Mouse (Mus musculus): ENCODE measurements at regions not wholly inside any gene's neighbourhood (a gene's known extent, or its start where the extent isn't known, plus 50 kb on each side); places are given as distances from the start of the nearest gene placed in this dataset.
A peak's percentile ranks its signal among the peaks of the same experiment; 100 is the strongest.

- DNase-seq (ENCODE audit: low read depth, low spot score) = no peak
Measured at GRCm38 (mm10) chr12:26143411-26143810, 271.6 kb downstream of the Rnf144a start.

DNA sequence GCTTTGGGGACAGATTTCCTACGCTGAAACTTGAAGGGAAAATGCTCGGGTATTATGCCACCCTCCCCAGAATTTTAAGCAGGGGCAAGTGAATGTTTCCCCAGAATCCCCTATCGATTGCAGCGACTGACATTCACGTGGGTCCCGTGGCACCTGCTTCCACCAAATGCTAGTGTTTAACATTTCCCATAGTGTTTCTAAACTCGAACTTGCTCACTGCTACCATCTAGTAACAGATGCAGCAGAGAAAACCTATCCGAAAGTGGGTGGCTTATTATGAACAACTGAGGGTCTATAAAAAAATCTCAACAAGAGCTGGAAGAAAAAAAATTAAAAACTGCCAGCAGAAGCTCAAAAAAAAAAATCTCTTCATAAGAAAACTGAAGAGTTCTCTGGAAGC is 284.2 kb downstream of the Rnf144a start:
- no peak for DNase-seq (ENCODE audit: low read depth, low spot score)

DNA sequence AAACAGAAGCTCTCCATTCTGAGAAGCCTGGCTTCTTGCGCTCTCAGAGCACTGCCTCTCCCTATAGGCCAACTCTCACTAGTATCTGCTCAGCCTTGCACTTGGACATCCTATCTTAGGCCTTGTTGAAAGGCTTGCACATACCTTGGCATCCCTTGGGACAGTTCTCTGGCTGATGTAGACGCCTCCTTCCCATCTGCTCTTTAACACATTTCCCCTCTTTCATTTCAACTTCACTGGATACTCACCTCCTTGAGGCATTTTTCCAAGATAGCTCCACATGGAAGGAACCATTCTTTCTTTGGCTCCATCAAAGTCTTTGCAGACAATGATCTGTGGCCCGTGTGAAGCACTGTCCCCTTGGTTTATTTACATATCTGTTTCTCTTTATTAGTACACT is 285.0 kb downstream of the Rnf144a start:
- DNase-seq (ENCODE audit: low read depth, low spot score) = no peak

GRCm38 (mm10) chr12:26129511-26129910 is 285.5 kb downstream of the Rnf144a start:
- no peak for DNase-seq (ENCODE audit: low read depth, low spot score)

- DNase-seq (ENCODE audit: low read depth, low spot score) = no peak
Measured at GRCm38 (mm10) chr12:26128851-26129250, 286.2 kb downstream of the Rnf144a start.

- DNase-seq (ENCODE audit: low read depth, low spot score) = no peak
Measured at GRCm38 (mm10) chr12:26126260-26126659, 288.8 kb downstream of the Rnf144a start.

DNA sequence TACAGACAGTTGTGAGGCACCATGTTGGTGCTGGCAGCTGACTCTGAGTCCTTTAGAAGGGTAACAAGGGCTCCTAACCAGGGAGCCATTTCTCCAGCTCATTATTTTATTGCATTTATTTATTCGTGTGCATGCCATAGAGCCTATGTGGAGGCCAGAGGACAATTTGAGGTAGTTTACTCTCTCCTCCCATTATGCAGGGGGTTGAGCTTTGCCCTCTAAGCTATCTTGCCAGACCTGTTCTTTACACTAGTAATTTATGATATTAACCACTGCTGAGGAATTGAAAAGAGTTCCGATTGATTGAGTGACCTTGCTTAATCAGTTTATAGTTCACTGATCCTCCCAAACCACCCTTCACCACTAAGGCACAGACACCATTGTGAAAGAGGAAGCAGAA is 290.8 kb downstream of the Rnf144a start:
- no peak for DNase-seq (ENCODE audit: low read depth, low spot score)

GRCm38 (mm10) chr12:26115339-26115912 is 299.6 kb downstream of the Rnf144a start:
- DNase-seq (ENCODE audit: low read depth, low spot score) = no peak

DNA sequence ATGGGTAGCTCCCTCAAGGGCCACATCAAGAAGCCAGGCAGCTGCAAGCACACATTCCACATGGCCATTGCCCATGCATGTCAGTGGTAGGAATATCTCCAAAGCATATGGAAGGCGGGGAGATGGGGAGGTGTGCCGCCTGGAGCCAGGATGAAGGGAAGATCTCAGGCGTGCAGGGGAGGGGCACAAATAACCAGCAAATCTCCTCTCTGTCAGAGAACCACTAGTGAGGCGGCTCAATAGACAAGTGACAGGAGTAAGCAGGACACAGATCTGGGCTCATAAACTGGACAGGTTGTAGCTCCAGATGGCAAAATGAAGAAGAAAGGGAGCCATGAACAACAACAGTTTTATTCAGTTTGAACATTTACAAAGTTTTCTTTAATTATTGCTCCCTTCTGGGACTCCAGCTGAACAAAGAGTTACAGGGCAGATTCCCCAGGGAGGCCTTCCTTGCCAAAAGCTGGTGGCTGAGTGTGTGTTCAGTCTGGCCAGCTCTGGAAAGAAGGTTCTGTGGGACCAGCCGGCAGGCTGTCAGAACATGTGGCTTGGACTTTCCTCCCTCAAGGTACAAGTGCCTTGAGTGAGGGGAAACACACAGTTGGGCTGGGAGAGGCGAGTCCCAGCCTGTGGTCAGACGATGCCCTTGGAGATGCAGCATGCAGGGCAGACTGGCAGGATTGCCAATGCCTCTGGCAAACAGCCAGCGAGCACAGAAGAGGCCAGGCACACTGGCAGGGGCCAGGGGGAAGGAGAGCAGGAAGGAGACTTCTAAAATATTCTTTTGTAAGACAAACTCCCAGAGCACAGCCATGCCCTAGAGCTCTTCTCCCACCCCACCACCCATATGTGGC is 302.7 kb downstream of the Rnf144a start:
- no peak for DNase-seq (ENCODE audit: low read depth, low spot score)

DNA sequence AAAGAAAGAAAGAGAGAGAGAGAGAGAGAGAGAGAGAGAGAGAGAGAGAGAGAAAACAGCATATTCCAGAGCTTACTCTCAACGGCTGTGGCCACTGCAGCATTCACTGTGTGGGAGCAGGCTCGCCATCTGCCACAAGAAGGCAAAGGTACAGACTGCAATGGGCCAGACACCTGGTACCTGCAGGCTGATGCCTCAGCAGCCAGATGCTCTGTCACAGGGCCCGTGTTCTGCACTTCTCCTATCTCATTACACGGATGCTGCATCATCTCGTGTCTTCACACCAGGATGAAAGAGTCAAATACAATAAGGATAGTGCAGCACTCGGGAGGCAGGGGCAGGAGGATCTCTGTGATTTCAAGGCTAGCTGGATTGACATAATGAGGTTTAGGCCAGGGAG is 305.2 kb downstream of the Rnf144a start:
- no peak for DNase-seq (ENCODE audit: low read depth, low spot score)

GRCm38 (mm10) chr12:26104372-26104771 is 310.7 kb downstream of the Rnf144a start:
- DNase-seq (ENCODE audit: low read depth, low spot score) = no peak

DNA sequence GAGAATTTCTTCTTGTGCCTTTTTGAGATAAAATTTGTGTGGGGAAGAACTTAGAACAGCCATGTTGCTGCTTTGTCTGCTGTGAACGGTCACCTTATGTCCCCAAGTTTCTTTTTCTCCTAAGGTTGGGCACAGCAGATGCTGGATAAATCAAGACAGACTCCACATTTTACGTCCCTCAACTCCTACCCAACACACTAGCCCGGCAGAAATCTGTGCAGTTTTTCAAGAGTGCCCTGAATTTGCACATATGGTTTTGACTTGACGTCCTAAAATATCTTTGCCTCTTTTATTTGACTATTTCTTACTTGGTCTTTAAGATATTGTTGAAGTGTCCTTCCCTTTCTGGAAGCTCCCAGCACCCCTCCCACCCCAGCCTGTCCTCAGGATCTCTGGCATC is 312.7 kb downstream of the Rnf144a start:
- DNase-seq (ENCODE audit: low read depth, low spot score) = no peak

GRCm38 (mm10) chr12:26100140-26100539 is 314.9 kb downstream of the Rnf144a start:
- no peak for DNase-seq (ENCODE audit: low read depth, low spot score)

GRCm38 (mm10) chr12:26099176-26099575 is 315.9 kb downstream of the Rnf144a start:
- DNase-seq (ENCODE audit: low read depth, low spot score) = no peak

- no peak for DNase-seq (ENCODE audit: low read depth, low spot score)
Measured at GRCm38 (mm10) chr12:26092311-26092710, 322.7 kb downstream of the Rnf144a start.

- no peak for DNase-seq (ENCODE audit: low read depth, low spot score)
Measured at GRCm38 (mm10) chr12:26091865-26092264, 323.2 kb downstream of the Rnf144a start.

- DNase-seq (ENCODE audit: low read depth, low spot score) = no peak
Measured at GRCm38 (mm10) chr12:26088389-26088788, 326.7 kb downstream of the Rnf144a start.

- DNase-seq (ENCODE audit: low read depth, low spot score) = no peak
Measured at GRCm38 (mm10) chr12:26086923-26087322, 328.1 kb downstream of the Rnf144a start.

DNA sequence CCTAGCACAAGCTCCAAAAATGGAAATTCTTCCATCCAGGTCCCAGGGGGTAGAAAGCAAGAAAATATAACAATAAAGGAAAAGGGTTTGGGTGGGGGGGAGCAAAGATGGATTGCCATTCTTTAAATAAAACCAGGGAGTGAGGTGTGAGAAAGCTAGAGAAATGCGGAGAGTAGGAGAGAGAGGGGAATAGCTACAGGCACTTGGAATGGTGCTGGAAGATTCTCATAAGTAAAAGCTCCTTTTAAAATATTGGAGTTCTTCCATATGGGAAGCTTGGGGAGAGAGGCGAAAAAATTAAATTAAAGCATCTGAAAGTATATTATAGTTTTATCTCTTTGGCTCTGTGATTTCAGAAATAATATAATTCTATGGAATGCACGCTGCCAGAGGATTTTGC is 328.6 kb downstream of the Rnf144a start:
- DNase-seq (ENCODE audit: low read depth, low spot score) = no peak

- no peak for DNase-seq (ENCODE audit: low read depth, low spot score)
Measured at GRCm38 (mm10) chr12:26079061-26079625, 335.9 kb downstream of the Rnf144a start.

DNA sequence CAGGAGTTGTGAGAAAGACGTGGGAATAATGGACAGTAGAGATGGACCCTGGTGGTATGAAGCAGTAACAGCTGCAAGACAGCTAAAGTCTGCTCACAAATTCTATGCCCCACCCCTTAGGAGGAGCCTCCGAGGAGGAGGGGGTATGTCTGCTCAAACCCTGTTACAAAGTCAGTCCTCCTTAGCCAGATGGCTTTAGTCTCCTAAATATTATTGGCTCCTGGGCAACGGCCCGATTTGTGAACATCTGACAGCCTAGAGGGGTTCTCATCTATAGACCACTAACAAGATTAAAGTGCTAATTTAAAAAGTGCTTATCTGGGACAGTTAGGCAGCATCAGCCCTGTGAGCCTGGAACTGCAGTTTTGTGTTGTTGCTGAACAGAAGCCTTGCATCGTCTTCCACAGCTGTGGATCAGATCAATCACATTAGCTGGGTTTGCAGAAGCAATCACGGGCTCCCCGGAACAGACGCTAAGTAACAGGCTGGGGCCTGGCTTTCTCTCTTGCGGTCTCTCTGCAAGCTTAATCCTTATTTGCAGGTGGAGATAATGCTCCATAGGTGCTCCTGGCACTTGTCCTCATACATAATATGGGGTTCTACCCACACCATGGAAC is 339.3 kb downstream of the Rnf144a start:
- DNase-seq (ENCODE audit: low read depth, low spot score) = no peak

DNA sequence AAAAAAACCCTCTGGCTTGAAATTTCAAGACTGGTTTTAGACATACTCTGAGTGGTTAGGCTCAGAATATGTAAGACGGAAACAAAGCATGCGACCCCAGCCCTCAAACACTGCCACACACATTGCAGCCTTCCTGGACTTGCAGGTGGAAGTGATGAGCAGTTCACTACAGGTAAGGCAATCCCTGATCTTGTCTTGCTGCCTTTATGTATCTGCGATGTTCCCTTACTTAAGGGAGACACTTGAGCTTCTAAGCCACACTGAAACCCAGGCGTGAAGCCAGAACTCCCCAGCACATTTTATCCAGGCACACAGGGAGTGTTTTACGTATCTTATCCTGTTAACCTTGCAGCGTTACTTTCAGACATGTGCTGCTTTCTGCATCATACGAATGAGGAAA is 342.9 kb downstream of the Rnf144a start:
- no peak for DNase-seq (ENCODE audit: low read depth, low spot score)

DNA sequence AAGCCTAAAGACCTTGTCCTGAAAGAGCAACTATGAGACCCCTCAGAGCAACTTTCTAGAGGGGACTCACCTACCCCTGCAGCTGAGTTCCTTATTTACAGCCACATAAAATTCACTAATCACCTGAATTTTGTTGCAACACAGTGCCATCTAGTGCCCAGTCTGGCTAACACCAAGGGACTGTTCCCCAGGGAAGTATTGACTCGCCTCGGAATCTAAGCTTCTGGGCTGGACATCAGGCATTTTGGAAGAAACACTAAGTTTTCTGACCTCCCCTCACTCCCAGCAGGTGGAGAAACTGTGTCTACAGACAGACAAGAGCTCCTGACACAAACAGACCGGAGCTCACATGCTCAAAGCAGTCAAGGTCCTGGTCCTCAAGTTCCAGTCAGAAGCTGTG is 343.4 kb downstream of the Rnf144a start:
- DNase-seq (ENCODE audit: low read depth, low spot score) = peak; percentile 76

Measured in ZHBTc4 (cell line).